Mouse (Mus musculus) hindbrain, embryonic 13.5 days (tissue): ENCODE measurements around the gene Zfp536. TPM values are rescaled to one million over a fixed set of nuclear protein-coding genes. Genes with fewer than 3 reads are reported as not detected.

Experiments used
- ATAC-seq: fragments of 200-750 bp; cut with Nextera tagmentation; 2 replicates; pipeline ENCODE4 v1.8.0; 2017; ENCODE audit warnings: moderate TSS enrichment; ENCODE audit not compliant: low FRiP score
- H3K27ac ChIP-seq: fragments of 300-500 bp; sonication (generic); 2 replicates; pipeline ENCODE4 v1.5.1; 2015; ENCODE audit warnings: inconsistent platforms, mild to moderate bottlenecking, moderate library complexity
- H3K27me3 ChIP-seq: fragments of 300-500 bp; sonication (generic); 2 replicates; pipeline ENCODE4 v1.6.1; 2015; ENCODE audit warnings: mild to moderate bottlenecking, inconsistent platforms
- H3K36me3 ChIP-seq: fragments of 300-500 bp; sonication (generic); 2 replicates; pipeline ENCODE4 v1.6.1; 2015; ENCODE audit warnings: mild to moderate bottlenecking, inconsistent platforms
- H3K4me1 ChIP-seq: fragments of 300-500 bp; sonication (generic); replicated peaks from 2 replicates; pipeline ENCODE4 v1.6.1; 2015; ENCODE audit warnings: inconsistent platforms
- H3K4me2 ChIP-seq: fragments of 300-500 bp; sonication (generic); 2 replicates; pipeline ENCODE4 v1.6.1; 2015; ENCODE audit warnings: inconsistent platforms, mild to moderate bottlenecking, moderate library complexity
- H3K4me3 ChIP-seq: fragments of 300-500 bp; sonication (generic); 2 replicates; pipeline ENCODE4 v1.5.1; 2015; ENCODE audit warnings: mild to moderate bottlenecking, inconsistent platforms
- H3K9ac ChIP-seq: fragments of 300-500 bp; sonication (generic); 2 replicates; pipeline ENCODE4 v1.6.1; 2015; ENCODE audit warnings: mild to moderate bottlenecking, inconsistent platforms
- H3K9me3 ChIP-seq: fragments of 300-500 bp; sonication (generic); 2 replicates; pipeline ENCODE4 v1.6.1; 2016; ENCODE audit warnings: inconsistent platforms
- WGBS: fragments of 180-500 bp; shearing (Covaris S2); methylation state at CpG from one replicate; pipeline ENCODE4 v1.1.7; 2015; 5-methylcytosine and 5-hydroxymethylcytosine counted together
- polyA plus RNA-seq: library from polyadenylated mRNA; unstranded; fragments of >200 nt; fragmentation: Nextera tagmentation; extraction: Ambion mirVana; gene quantifications from 2 replicates; pipeline ENCODE4 v1.2.1, GENCODE M21; 2015

Zfp536 gene
- polyA plus RNA-seq, 1 experiment from 2014 or later = 51.4 TPM

GRCm38 (mm10) chr7:37510933-37511675, 262.3 kb downstream of the Zfp536 start:
- no peak for ATAC-seq
- H3K9me3 ChIP-seq = no peaks in the 10 kb centered on the region
- peaks cover 65% of the 10 kb centered on the region for H3K4me1 ChIP-seq
- H3K36me3 ChIP-seq = no peaks in the 10 kb centered on the region
- H3K4me3 ChIP-seq = no peak overlapping the region
- no peak overlapping the region for H3K4me2 ChIP-seq
- H3K27ac ChIP-seq = peak overlapping the region; percentile 40; the same call in 1 of the 2 replicates
- H3K9ac ChIP-seq = peak overlapping the region; percentile 46; the same call in 1 of the 2 replicates
- H3K27me3 ChIP-seq = no peaks in the 10 kb centered on the region
- WGBS = 81% methylated on average over 8 of the region's 8 CpGs

GRCm38 (mm10) chr7:37509700-37510099, 263.7 kb downstream of the Zfp536 start:
- Histone ChIP-seq H3K9ac (peak overlapping the region; percentile 35; the same call in 1 of the 2 replicates), H3K27ac (peak overlapping the region; percentile 44; the same call in 1 of the 2 replicates), H3K9me3 (no peaks in the 10 kb centered on the region), H3K36me3 (no peaks in the 10 kb centered on the region), H3K4me2 (no peak overlapping the region), H3K27me3 (no peaks in the 10 kb centered on the region), H3K4me1 (peaks cover 76% of the 10 kb centered on the region), H3K4me3 (no peak overlapping the region)
- 52% methylated on average over 9 of the region's 9 CpGs for WGBS
- peak; percentile 19; the same call in 1 of the 2 replicates for ATAC-seq

GRCm38 (mm10) chr7:37505548-37505947, 267.9 kb downstream of the Zfp536 start:
- Histone ChIP-seq H3K36me3 (peaks cover 4% of the 10 kb centered on the region; the same call in 1 of the 2 replicates), H3K27me3 (no peaks in the 10 kb centered on the region), H3K4me3 (no peak overlapping the region), H3K27ac (peak overlapping the region; percentile 69), H3K9ac (0 out of 2 replicates have a peak overlapping the region, but pooled peaks have one; percentile 24), H3K4me1 (peaks cover 62% of the 10 kb centered on the region), H3K9me3 (no peaks in the 10 kb centered on the region), H3K4me2 (peak overlapping the region; percentile 13; the same call in 1 of the 2 replicates)
- WGBS = 62% methylated on average over 7 of the region's 7 CpGs
- ATAC-seq = no peak

- H3K4me3 ChIP-seq = no peak overlapping the region
- H3K9me3 ChIP-seq = no peaks in the 10 kb centered on the region
- ATAC-seq = no peak
- H3K4me2 ChIP-seq = peak overlapping the region; percentile 13; the same call in 1 of the 2 replicates
- H3K4me1 ChIP-seq = peaks cover 57% of the 10 kb centered on the region
- peak overlapping the region; percentile 69 for H3K27ac ChIP-seq
- peaks cover 4% of the 10 kb centered on the region; the same call in 1 of the 2 replicates for H3K36me3 ChIP-seq
- no peaks in the 10 kb centered on the region for H3K27me3 ChIP-seq
- 65% methylated on average over 11 of the region's 11 CpGs for WGBS
- peak overlapping the region; percentile 24 for H3K9ac ChIP-seq
Measured at GRCm38 (mm10) chr7:37505096-37505495, 268.3 kb downstream of the Zfp536 start.

- H3K27me3 ChIP-seq = no peaks in the 10 kb centered on the region
- 74% methylated on average over 5 of the region's 5 CpGs for WGBS
Measured at GRCm38 (mm10) chr7:37498881-37499280, 274.6 kb downstream of the Zfp536 start.

GRCm38 (mm10) chr7:37496491-37496890, 276.9 kb downstream of the Zfp536 start:
- no peaks in the 10 kb centered on the region for H3K9me3 ChIP-seq
- no peak overlapping the region for H3K4me3 ChIP-seq
- peaks cover 6% of the 10 kb centered on the region for H3K36me3 ChIP-seq
- no peaks in the 10 kb centered on the region for H3K27me3 ChIP-seq
- 0 out of 2 replicates have a peak, but pooled peaks cover 3% of the 10 kb centered on the region for H3K4me1 ChIP-seq
- no peak overlapping the region for H3K9ac ChIP-seq
- WGBS = 74% methylated on average over 9 of the region's 9 CpGs
- no peak for ATAC-seq
- H3K27ac ChIP-seq = no peak overlapping the region
- H3K4me2 ChIP-seq = no peak overlapping the region

More at GRCm38 (mm10) chr7:37498881-37499280, 274.6 kb downstream of the Zfp536 start:
- H3K36me3 ChIP-seq = peaks cover 4% of the 10 kb centered on the region; the same call in 1 of the 2 replicates
- H3K4me2 ChIP-seq = no peak overlapping the region
- H3K4me3 ChIP-seq = no peak overlapping the region
- H3K9ac ChIP-seq = no peak overlapping the region
- H3K9me3 ChIP-seq = no peaks in the 10 kb centered on the region
- peaks cover 23% of the 10 kb centered on the region for H3K4me1 ChIP-seq
- ATAC-seq = no peak
- no peak overlapping the region for H3K27ac ChIP-seq

- Histone ChIP-seq H3K9me3 (no peaks in the 10 kb centered on the region), H3K4me3 (no peak overlapping the region), H3K36me3 (peaks cover 7% of the 10 kb centered on the region), H3K27ac (no peak overlapping the region), H3K27me3 (no peaks in the 10 kb centered on the region), H3K4me1 (peaks cover 12% of the 10 kb centered on the region), H3K4me2 (no peak overlapping the region), H3K9ac (no peak overlapping the region)
- 75% methylated on average over 5 of the region's 5 CpGs for WGBS
- ATAC-seq = no peak
Measured at GRCm38 (mm10) chr7:37490312-37490711, 283.1 kb downstream of the Zfp536 start.

GRCm38 (mm10) chr7:37484946-37485345, 288.5 kb downstream of the Zfp536 start:
- H3K36me3 ChIP-seq = peaks cover 7% of the 10 kb centered on the region
- peaks cover 18% of the 10 kb centered on the region for H3K4me1 ChIP-seq
- no peak overlapping the region for H3K4me3 ChIP-seq
- no peaks in the 10 kb centered on the region for H3K27me3 ChIP-seq
- H3K27ac ChIP-seq = no peak overlapping the region
- no peak overlapping the region for H3K9ac ChIP-seq
- ATAC-seq = no peak
- 78% methylated on average over 3 of the region's 3 CpGs for WGBS
- H3K4me2 ChIP-seq = no peak overlapping the region
- H3K9me3 ChIP-seq = no peaks in the 10 kb centered on the region

GRCm38 (mm10) chr7:37482564-37482963, 290.9 kb downstream of the Zfp536 start:
- no peak overlapping the region for H3K4me2 ChIP-seq
- peaks cover 15% of the 10 kb centered on the region for H3K36me3 ChIP-seq
- H3K4me3 ChIP-seq = no peak overlapping the region
- no peaks in the 10 kb centered on the region for H3K27me3 ChIP-seq
- no peaks in the 10 kb centered on the region for H3K9me3 ChIP-seq
- 74% methylated on average over 4 of the region's 4 CpGs for WGBS
- peaks cover 18% of the 10 kb centered on the region for H3K4me1 ChIP-seq
- H3K27ac ChIP-seq = peak overlapping the region; percentile 46; the same call in 1 of the 2 replicates
- no peak for ATAC-seq
- H3K9ac ChIP-seq = no peak overlapping the region

GRCm38 (mm10) chr7:37481165-37481564, 292.3 kb downstream of the Zfp536 start:
- peaks cover 11% of the 10 kb centered on the region; the same call in 1 of the 2 replicates for H3K4me1 ChIP-seq
- H3K27ac ChIP-seq = no peak overlapping the region
- no peak for ATAC-seq
- no peak overlapping the region for H3K4me3 ChIP-seq
- no peaks in the 10 kb centered on the region for H3K9me3 ChIP-seq
- 70% methylated on average over 6 of the region's 6 CpGs for whole genome bisulfite sequencing
- H3K4me2 ChIP-seq = no peak overlapping the region
- no peaks in the 10 kb centered on the region for H3K27me3 ChIP-seq
- H3K9ac ChIP-seq = no peak overlapping the region
- peaks cover 15% of the 10 kb centered on the region for H3K36me3 ChIP-seq

GRCm38 (mm10) chr7:37477309-37477708, 296.1 kb downstream of the Zfp536 start:
- Histone ChIP-seq H3K36me3 (peaks cover 17% of the 10 kb centered on the region), H3K9me3 (no peaks in the 10 kb centered on the region), H3K4me1 (peaks cover 12% of the 10 kb centered on the region; the same call in 1 of the 2 replicates), H3K27ac (no peak overlapping the region), H3K27me3 (no peaks in the 10 kb centered on the region), H3K9ac (no peak overlapping the region), H3K4me2 (no peak overlapping the region), H3K4me3 (no peak overlapping the region)
- no peak for ATAC-seq
- WGBS = 84% methylated on average over 5 of the region's 5 CpGs

GRCm38 (mm10) chr7:37475485-37475884, 298.0 kb downstream of the Zfp536 start:
- no peak overlapping the region for H3K27ac ChIP-seq
- H3K4me1 ChIP-seq = peaks cover 8% of the 10 kb centered on the region; the same call in 1 of the 2 replicates
- H3K9me3 ChIP-seq = no peaks in the 10 kb centered on the region
- ATAC-seq = no peak
- no peaks in the 10 kb centered on the region for H3K27me3 ChIP-seq
- H3K36me3 ChIP-seq = peaks cover 16% of the 10 kb centered on the region
- H3K9ac ChIP-seq = no peak overlapping the region
- H3K4me2 ChIP-seq = no peak overlapping the region
- WGBS = 61% methylated on average over 2 of the region's 2 CpGs
- H3K4me3 ChIP-seq = no peak overlapping the region
